Mouse (Mus musculus): ENCODE measurements around the gene Six5. TPM values are rescaled to one million over a fixed set of nuclear protein-coding genes. Genes with fewer than 3 reads are reported as not detected.

The Six5 gene
- polyA plus RNA-seq, 1 experiment from 2014 or later = 7.6 TPM

DNA sequence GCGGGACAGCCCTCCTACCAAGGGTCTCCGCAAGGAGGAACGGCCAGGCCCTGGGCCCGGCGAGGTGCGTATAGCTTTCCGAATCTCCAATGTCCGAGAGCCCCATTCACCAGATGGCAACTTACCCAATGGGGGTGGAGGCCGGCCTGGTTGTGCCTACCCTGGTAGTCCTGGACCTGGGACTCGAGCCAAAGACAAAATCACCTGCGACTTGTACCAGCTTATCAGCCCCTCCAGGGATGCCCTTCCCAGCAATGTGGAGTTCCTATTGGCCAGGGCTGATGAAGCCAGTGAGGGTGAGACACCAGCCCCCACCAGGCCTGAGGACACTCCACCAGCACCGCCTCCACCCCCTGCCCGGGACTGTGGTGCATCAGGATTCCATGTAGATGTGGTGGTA, 41.8 kb downstream of the Six5 start:
- H3K36me3 ChIP-seq (replicated peaks) = peaks cover 76% of the 10 kb centered on the region
- WGBS = 95% methylated on average over 13 of the region's 13 CpGs
- no peak overlapping the region for H3K27ac ChIP-seq (replicated peaks)
- peaks cover 7% of the 10 kb centered on the region for H3K4me1 ChIP-seq
- no peak overlapping the region for H3K4me3 ChIP-seq
- H3K27me3 ChIP-seq (replicated peaks; ENCODE audit: low read depth, poor library complexity, severe bottlenecking) = no peaks in the 10 kb centered on the region
- no peak for DNase-seq (ENCODE audit: low spot score)
- H3K9me3 ChIP-seq = no peaks in the 10 kb centered on the region

DNA sequence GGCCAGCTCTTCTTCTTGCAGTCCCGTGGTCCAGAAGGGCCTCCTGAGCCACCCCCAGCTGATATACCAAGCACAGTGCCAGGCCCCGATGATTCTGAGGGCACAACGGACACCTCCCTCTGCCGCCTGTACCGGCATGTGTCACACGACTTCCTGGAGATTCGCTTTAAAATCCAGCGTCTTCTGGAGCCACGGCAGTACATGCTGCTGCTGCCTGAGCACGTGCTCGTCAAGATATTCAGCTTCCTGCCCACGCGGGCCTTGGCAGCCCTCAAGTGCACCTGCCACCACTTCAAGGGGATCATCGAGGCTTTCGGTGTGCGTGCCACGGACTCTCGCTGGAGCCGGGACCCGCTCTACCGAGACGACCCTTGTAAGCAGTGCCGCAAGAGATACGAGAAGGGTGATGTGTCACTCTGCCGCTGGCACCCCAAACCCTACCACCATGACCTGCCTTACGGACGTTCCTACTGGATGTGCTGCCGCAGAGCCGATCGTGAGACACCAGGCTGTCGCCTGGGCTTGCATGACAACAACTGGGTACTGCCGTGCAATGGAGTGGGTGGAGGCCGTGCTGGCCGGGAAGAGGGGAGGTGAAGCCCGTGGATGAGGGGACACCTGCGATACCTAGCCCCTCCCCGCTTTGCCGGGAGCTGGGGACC, 42.4 kb downstream of the Six5 start:
- Histone ChIP-seq H3K9me3 (no peaks in the 10 kb centered on the region), H3K4me1 (peaks cover 3% of the 10 kb centered on the region), H3K4me3 (0 out of 2 replicates have a peak overlapping the region, but pooled peaks have one; percentile 5), H3K36me3 (replicated peaks) (peaks cover 80% of the 10 kb centered on the region), H3K27me3 (replicated peaks; ENCODE audit: low read depth, poor library complexity, severe bottlenecking) (no peaks in the 10 kb centered on the region), H3K27ac (replicated peaks) (no peak overlapping the region)
- no peak for DNase-seq (ENCODE audit: low spot score)
- WGBS = 94% methylated on average over 38 of the region's 38 CpGs

DNA sequence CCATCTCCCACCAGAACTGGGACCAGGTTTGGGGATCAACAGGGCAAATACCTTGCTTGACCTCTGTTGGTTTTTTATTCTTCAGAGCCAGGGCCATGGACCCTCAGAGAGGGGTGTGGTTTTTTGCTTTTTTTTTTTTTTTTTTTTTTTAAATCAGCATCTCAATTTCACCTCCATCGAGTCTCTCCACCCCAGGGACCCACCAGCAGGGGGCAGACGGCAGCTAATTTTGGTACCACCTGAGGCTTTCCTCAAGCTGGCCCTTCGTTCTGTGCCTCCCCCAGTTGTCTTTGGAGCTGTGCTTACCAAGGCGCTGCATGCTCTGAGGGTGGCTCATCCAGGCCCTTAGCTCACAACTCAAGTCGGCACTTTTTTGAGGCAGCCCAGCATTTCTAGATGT, 43.0 kb downstream of the Six5 start:
- peaks cover 86% of the 10 kb centered on the region for H3K36me3 ChIP-seq (replicated peaks)
- 52% methylated on average over 5 of the region's 5 CpGs for WGBS
- no peaks in the 10 kb centered on the region for H3K4me1 ChIP-seq
- H3K4me3 ChIP-seq = no peak overlapping the region
- no peaks in the 10 kb centered on the region for H3K9me3 ChIP-seq
- H3K27me3 ChIP-seq (replicated peaks; ENCODE audit: low read depth, poor library complexity, severe bottlenecking) = no peaks in the 10 kb centered on the region
- no peak overlapping the region for H3K27ac ChIP-seq (replicated peaks)
- DNase-seq (ENCODE audit: low spot score) = peak; percentile 71

DNA sequence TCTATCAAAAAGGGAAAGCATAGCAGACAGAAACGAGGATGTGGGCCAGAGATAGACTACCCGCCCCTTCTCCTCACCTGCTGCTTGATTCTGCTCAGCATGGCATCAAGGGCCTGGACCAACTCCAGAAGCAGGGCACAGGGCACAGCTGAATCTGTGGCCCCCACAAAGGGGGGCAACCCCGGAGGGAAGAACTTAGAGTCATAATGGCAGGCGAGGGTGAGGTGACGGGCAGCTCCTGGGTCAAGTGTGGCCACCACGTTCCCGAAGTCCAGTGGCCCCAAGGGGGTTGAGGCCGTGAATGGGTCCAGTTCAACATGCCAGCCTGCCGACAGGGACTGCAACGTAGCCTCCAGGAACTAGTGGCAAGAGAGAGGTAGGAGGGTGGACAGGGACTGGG, 52.4 kb downstream of the Six5 start:
- Histone ChIP-seq H3K9me3 (no peaks in the 10 kb centered on the region), H3K27ac (replicated peaks) (no peak overlapping the region), H3K27me3 (replicated peaks; ENCODE audit: low read depth, poor library complexity, severe bottlenecking) (no peaks in the 10 kb centered on the region), H3K4me1 (peaks cover 23% of the 10 kb centered on the region), H3K36me3 (replicated peaks) (peaks cover 42% of the 10 kb centered on the region), H3K4me3 (no peak overlapping the region)
- WGBS = 90% methylated on average over 10 of the region's 10 CpGs
- no peak for DNase-seq (ENCODE audit: low spot score)

DNA sequence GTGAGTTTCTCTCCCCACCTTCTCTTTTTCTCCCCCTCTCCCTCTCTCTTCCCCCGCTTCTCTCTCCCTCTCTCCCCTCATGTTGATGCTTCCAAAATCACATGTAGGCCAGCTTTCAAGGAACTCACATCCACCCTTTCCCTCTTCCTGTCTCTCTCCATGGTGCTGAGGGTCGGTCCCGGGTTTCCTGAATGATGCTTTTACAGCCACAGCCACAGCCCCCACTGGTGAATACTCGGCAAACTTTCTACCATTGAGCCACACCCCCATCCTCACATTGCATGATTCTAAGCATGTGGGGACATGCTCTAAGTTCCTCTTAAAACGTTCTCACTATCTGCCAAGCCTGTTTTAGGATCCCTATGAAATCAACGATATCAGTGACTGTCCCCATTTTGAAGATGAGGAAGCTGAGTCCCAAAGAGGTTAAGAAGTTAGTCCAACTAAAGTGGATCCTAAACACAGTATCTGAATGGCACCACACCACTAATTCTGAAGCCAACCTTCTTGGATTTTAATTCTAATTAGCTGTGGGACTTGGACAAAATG, 53.2 kb downstream of the Six5 start:
- H3K4me1 ChIP-seq = peaks cover 23% of the 10 kb centered on the region
- DNase-seq (ENCODE audit: low spot score) = no peak
- H3K36me3 ChIP-seq (replicated peaks) = peaks cover 42% of the 10 kb centered on the region
- no peaks in the 10 kb centered on the region for H3K9me3 ChIP-seq
- peak overlapping the region; percentile 87; the same call in 1 of the 2 replicates for H3K4me3 ChIP-seq
- 52% methylated on average over 6 of the region's 6 CpGs for WGBS
- H3K27me3 ChIP-seq (replicated peaks; ENCODE audit: low read depth, poor library complexity, severe bottlenecking) = no peaks in the 10 kb centered on the region
- no peak overlapping the region for H3K27ac ChIP-seq (replicated peaks)

Small RNAs within 50 kb of the gene (microRNA-seq; reads per million reads assigned to microRNA genes)
- gene Mir3100 = not detected

Other genes starting within 250 kb of the Six5 start
- 0.69 and 0.70 TPM in 2 replicates for gene Pglyrp1, start 223.3 kb upstream of the Six5 start, polyA plus RNA-seq (2016; fragmentation: Nextera tagmentation; extraction: Ambion mirVana)
- gene Ccdc61, start 184.2 kb upstream of the Six5 start, polyA plus RNA-seq (2016; fragmentation: Nextera tagmentation; extraction: Ambion mirVana) = 30.9 and 34.8 TPM in 2 replicates
- gene Nova2, start 168.7 kb upstream of the Six5 start, polyA plus RNA-seq (2016; fragmentation: Nextera tagmentation; extraction: Ambion mirVana) = 0.98 and 1.5 TPM in 2 replicates
- gene Nanos2, start 107.2 kb upstream of the Six5 start, polyA plus RNA-seq (2016; fragmentation: Nextera tagmentation; extraction: Ambion mirVana) = not detected in 2 replicates
- gene Mypop, start 103.3 kb upstream of the Six5 start, polyA plus RNA-seq (2016; fragmentation: Nextera tagmentation; extraction: Ambion mirVana) = 4.0 and 4.1 TPM in 2 replicates
- gene Irf2bp1, start 90.5 kb upstream of the Six5 start, polyA plus RNA-seq (2016; fragmentation: Nextera tagmentation; extraction: Ambion mirVana) = 25.0 and 25.7 TPM in 2 replicates
- not detected in 2 replicates for gene Foxa3, start 71.1 kb upstream of the Six5 start, polyA plus RNA-seq (2016; fragmentation: Nextera tagmentation; extraction: Ambion mirVana)
- 43.4 and 45.2 TPM in 2 replicates for gene Sympk, start 70.2 kb upstream of the Six5 start, polyA plus RNA-seq (2016; fragmentation: Nextera tagmentation; extraction: Ambion mirVana)
- gene Rsph6a, start 39.9 kb upstream of the Six5 start, polyA plus RNA-seq (2016; fragmentation: Nextera tagmentation; extraction: Ambion mirVana) = not detected in 2 replicates
- gene Dmwd, start 18.4 kb upstream of the Six5 start, polyA plus RNA-seq (2016; fragmentation: Nextera tagmentation; extraction: Ambion mirVana) = 16.8 and 18.0 TPM in 2 replicates
- gene Dmpk, start 10.7 kb upstream of the Six5 start, polyA plus RNA-seq (2016; fragmentation: Nextera tagmentation; extraction: Ambion mirVana) = 7.0 and 9.1 TPM in 2 replicates
- 0.99 and 1.9 TPM in 2 replicates for gene Gm4969, start 23.8 kb downstream of the Six5 start, polyA plus RNA-seq (2016; fragmentation: Nextera tagmentation; extraction: Ambion mirVana)
- gene Fbxo46, start 25.3 kb downstream of the Six5 start, polyA plus RNA-seq (2016; fragmentation: Nextera tagmentation; extraction: Ambion mirVana) = 15.9 and 18.0 TPM in 2 replicates
- gene Qpctl, start 54.7 kb downstream of the Six5 start, polyA plus RNA-seq (2016; fragmentation: Nextera tagmentation; extraction: Ambion mirVana) = 14.6 and 15.1 TPM in 2 replicates
- 178 and 189 TPM in 2 replicates for gene Snrpd2, start 55.1 kb downstream of the Six5 start, polyA plus RNA-seq (2016; fragmentation: Nextera tagmentation; extraction: Ambion mirVana)
- 1.4 and 1.6 TPM in 2 replicates for gene Gipr, start 71.5 kb downstream of the Six5 start, polyA plus RNA-seq (2016; fragmentation: Nextera tagmentation; extraction: Ambion mirVana)
- 5.2 and 6.2 TPM in 2 replicates for gene Eml2, start 81.8 kb downstream of the Six5 start, polyA plus RNA-seq (2016; fragmentation: Nextera tagmentation; extraction: Ambion mirVana)
- 1.7 and 2.0 TPM in 2 replicates for gene Gpr4, start 117.9 kb downstream of the Six5 start, polyA plus RNA-seq (2016; fragmentation: Nextera tagmentation; extraction: Ambion mirVana)
- 46.4 and 49.4 TPM in 2 replicates for gene Opa3, start 133.7 kb downstream of the Six5 start, polyA plus RNA-seq (2016; fragmentation: Nextera tagmentation; extraction: Ambion mirVana)
- 56.7 and 61.1 TPM in 2 replicates for gene Vasp, start 177.2 kb downstream of the Six5 start, polyA plus RNA-seq (2016; fragmentation: Nextera tagmentation; extraction: Ambion mirVana)
- gene Ppm1n, start 185.5 kb downstream of the Six5 start, polyA plus RNA-seq (2016; fragmentation: Nextera tagmentation; extraction: Ambion mirVana) = 0.25 TPM in 1 of 2 replicates, not detected in the other
- gene Rtn2, start 188.0 kb downstream of the Six5 start, polyA plus RNA-seq (2016; fragmentation: Nextera tagmentation; extraction: Ambion mirVana) = 16.6 and 18.8 TPM in 2 replicates
- 0.09 TPM in 1 of 2 replicates, not detected in the other for gene Fosb, start 215.5 kb downstream of the Six5 start, polyA plus RNA-seq (2016; fragmentation: Nextera tagmentation; extraction: Ambion mirVana)

Data from embryonic facial prominence, embryonic 10.5 days (tissue).